Mouse (Mus musculus): ENCODE results near the gene Adam12.

Adam12 gene

DNA sequence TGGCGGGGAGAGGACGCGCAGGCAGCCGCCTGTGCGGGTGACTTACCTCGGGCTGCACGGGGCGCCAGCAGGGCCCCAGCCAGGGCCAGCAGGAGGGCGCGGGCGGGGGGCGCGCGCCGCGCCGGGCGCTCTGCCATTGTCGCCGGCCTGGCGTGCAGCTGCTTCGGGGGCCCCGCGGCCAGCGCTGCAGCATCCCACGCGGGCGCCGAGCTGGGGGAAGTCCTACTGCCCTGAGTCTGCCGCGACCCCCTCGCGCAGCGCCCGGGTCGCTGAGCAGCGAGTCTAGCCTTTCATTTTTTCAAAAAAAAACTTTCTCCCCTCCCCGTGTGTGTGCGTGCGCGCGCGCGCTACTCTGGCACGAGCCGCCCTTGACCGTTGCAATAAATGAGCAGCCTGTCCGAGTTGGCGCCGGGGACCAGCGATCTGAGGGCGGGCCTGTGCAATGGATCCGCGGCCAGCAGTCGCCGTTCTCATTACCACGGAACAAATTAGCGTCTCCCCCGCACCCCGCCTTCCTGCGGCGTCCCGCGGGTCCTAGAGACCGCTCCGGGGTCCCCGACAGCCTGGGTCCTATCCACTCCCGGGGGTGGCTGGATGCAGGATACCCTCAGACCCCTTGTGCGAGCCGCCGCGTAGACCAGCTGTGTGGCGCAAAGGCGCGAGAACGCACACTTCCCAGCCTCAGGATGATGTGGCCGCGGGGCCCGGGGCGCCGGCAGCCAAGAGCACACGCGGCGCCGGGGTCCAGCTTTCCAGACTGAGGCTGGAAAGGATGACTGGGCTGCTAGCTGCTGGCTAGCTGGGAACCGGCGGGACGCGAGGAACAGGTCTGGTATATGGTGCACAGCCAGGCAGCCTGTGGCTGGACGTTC lies 7.0 kb downstream of the Adam12 start:
- peak; percentile 68 for DNase-seq (ENCODE audit: low read depth, low spot score)

DNA sequence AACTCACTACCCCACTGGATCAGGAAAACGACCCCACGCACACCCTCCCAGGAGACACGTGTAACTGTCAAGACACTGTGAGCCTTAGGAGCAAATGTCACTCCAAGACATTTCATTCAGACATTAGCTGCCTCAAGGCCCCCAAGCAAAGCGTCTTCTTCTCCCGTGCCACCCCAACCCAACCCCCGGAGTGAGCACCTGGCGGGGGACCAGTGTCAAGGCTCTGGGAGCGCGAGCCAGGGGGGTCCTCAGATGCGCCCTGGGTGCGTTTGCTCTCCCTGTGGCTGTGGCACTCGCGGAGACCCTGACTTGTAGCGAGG lies 7.6 kb downstream of the Adam12 start:
- peak; percentile 39 for DNase-seq (ENCODE audit: low read depth, low spot score)

DNA sequence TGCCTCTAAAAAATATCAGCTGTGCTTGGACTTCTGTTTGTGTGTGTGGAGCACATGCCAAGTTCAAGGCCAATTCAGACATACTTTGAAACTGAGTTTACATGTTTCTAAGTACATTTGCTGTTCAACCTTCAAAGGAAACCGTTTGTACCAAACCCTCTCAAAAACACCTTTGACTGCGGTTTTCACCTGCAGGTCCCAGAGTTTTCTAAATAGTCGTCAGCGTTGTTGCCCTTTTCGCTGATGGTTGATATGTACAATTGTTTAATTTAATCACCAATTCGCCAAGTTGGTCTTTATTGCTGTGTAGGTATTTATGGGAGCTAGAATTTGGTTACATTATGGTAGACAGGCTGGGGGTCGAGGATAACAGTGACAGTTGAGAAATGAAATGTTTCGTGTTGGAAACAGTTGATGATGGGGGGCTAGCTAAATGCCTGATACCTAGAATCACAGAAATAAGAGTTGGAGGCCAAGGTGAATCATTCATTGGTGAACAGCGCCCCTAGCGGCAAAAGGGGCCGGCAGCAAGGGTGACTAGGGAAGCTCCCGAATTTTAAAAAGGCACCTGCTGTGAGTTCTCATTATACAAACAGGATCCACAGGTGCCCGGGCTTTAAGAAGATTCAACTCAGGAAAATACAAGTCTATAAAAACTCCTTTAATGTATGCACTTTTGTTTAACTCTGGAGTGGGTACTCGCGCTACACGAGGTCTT lies 8.3 kb downstream of the Adam12 start:
- peak; percentile 83 for DNase-seq (ENCODE audit: low read depth, low spot score)

DNA sequence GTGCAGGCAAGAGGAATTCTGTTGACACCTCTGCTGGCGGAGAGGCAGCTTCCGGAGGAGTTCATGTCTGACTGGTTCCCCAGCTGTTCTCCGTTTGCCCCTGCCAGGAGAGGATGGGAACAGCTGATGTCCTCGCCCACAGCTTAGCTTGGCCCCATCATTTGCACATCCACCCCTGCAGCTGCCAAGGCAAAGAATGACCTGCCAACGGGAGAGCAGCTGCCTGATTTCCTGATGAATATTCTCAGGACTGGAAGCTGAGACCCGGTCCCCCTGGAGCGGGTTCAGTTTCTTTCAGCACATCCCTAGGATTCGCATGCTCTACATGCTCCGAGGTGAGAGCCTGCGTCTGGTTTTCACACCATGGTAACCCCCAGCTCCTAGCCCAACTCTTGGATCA lies 24.0 kb downstream of the Adam12 start:
- DNase-seq (ENCODE audit: low read depth, low spot score), result no peak

DNA sequence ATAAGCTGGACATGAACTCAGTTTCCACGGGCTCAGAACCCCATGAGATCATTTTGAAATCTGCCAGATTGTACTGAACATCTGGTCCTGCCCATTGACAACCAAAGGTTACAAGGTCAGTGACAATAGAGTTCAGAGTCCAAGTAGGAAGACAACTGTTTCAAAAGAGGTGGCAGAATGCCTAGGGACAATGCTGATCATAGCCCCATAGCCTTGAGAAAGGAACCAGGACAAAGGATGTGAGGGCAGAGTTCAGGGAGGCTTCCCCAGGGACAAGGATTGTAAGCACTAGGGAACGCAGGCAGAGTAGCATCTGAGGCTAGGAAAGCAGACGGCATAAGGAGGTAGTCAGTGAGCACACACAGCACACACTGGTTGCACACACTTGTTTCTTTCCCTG lies 38.9 kb downstream of the Adam12 start:
- peak; percentile 22 for DNase-seq (ENCODE audit: low read depth, low spot score)

DNA sequence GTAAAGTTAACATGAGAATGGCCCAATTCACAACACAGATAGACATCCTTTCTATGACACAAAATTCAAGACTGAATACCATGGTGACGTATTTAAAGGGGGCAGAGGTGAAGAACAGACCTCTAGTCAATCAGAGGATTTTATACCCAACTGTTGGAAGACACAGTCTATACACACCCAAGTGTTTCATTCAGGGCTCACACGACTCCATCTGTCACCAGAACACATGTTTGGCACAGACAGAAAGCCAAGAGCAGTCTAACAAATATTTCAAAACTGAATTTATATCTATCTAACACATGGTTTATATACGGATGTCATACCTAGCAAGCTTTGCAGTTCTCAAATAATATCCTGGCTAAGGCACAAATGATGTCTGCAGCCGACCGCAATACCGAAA lies 41.8 kb downstream of the Adam12 start:
- DNase-seq (ENCODE audit: low read depth, low spot score), result no peak

DNA sequence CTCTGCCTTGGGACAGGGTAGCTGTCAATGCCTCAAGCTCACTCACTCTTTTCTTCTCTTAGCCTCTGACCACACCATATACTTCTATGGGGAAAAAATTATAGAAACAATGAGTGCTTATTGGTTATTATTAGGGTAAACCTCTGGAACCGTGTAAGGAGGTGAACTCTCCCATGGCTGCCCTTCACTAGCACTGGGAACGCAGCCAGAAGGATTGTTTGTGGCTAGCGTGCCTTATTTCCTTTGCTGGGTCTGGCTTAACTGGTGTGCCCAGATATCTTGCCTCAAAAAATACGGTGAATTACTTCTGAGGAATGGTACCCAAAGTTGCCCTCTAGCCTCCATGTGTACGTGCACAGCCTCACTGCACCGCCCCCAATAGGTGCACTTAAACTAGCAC lies 43.4 kb downstream of the Adam12 start:
- no peak for DNase-seq (ENCODE audit: low read depth, low spot score)

DNA sequence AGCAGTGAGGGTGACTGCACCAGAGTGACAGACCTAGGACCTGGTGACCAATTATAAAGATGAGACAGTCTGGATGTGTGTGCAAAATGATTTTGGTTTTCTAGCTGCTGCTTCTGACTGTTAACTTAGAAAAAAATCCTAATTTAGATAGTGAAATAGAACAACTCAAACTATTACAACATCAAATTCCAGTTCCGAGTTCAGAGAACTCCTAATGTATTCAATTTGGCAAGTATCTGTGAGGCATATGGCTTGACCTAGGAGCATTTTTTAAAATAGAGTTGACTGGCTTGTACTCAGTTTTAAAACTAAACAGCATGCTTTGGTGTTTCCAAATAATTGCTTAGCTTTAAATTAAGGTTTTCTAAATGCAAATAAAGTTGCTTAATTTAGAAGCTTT lies 44.0 kb downstream of the Adam12 start:
- DNase-seq (ENCODE audit: low read depth, low spot score), result no peak

DNA sequence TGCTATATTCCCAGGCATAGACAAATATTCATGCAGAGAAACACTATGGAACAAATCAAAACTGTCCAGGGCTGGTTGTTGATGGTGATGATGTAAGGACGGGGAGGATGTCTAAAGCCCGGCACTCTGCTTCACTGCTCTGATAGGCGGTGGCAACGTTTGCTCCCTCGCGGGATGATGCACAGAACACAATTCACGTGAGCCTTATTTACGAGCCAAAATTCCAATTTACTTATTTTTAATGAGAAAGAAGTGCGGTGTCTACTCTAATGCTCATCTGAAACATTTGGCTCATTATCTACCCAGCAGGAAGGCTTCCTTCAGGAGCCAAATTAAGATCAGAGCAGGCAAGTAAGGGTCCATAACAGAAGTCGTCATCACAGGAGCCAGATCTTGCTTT lies 45.4 kb downstream of the Adam12 start:
- DNase-seq (ENCODE audit: low read depth, low spot score), result no peak

DNA sequence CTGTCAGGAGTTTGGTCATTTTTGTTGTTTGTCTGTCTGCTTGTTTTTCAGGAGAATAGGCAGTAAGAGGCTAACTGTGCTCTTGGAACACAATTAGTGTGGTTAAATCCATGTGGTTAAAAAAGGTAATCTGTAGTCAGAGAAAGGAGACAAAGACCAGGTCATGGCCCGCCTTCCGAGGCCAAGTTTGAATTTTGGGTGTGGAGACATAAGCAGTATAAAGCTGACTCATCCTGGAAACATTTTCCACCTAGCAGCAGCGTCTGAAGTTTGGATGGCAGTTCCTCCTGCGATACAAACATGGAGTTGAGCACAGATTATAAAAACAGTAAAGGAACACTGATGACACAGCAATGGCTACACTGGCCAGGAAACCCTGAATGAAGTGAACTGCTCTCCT lies 46.2 kb downstream of the Adam12 start:
- DNase-seq (ENCODE audit: low read depth, low spot score), result no peak

DNA sequence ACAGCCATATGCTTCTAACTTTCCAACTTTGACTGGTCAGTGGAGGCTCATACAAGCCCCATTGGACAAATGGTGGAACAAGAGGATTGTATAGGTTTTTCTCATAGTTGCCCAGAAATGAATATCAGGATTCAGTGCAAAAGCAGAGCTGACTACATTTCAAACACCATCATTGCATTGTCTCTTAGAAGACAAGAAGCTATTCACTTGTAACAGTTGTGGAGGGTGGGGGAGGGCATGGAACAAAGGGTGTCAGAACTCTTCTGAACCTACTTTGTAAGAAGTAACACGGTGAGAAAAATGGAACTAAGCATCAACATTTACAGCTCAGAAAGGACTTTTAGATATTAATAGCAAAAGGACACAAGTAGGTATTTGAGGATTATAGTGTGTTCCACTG lies 50.2 kb downstream of the Adam12 start:
- DNase-seq (ENCODE audit: low read depth, low spot score), result no peak

DNA sequence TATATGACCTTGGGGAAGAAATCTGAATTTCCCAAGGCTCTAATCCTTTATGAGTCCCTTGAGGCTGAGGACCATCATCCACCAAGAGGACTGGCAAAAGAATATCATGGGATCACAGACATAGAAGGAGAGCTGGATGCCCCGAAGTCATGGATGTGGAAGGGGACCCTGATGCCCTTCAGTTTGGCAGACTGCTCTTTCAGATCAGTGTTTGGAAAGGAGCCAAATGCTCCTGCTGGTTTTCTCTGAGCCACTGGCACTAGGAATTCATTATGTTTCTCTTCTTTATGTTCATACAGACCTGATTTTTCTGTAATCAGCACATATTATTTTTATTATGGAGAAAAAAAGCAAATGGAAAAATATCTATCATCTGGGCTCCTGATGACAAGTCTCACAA lies 50.9 kb downstream of the Adam12 start:
- DNase-seq (ENCODE audit: low read depth, low spot score), result no peak

DNA sequence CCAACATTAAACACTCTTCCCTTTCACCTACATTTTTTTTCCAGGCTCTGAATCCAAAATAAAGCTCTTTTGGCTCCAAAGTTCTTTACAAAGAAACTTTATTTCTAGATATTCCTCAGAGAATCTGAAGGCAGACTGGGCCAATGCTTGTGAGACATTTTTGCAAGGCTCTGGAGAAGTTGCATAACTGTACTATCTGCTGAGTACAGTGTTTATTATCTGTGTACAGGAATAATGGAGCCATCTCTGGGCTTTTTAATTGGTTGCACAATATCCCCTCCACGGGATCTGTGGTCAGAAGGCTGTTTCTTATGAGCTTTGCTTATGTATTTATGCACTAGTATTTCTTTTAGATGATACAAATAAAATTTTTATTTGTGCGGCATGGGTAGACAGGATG lies 54.9 kb downstream of the Adam12 start:
- DNase-seq (ENCODE audit: low read depth, low spot score), result no peak

DNA sequence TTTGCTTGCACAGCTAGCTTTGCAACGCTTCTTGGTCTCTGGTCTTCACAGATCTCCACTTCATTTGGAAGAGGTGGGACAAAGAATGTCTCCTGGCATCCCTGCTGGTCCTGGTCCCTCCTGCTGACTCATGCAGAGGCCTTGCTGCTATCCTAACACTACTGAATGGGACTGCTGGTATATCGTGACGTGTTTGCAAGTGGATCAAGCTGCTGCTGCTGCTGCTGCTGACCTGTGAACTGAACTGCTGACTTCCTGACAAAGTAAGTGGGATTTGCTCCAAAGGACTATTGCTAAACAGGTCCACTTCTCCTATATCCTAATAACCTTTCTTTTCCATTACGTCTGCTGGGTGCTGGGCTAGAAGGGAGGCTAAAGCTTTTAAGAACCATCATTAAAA lies 56.7 kb downstream of the Adam12 start:
- no peak for DNase-seq (ENCODE audit: low read depth, low spot score)

DNA sequence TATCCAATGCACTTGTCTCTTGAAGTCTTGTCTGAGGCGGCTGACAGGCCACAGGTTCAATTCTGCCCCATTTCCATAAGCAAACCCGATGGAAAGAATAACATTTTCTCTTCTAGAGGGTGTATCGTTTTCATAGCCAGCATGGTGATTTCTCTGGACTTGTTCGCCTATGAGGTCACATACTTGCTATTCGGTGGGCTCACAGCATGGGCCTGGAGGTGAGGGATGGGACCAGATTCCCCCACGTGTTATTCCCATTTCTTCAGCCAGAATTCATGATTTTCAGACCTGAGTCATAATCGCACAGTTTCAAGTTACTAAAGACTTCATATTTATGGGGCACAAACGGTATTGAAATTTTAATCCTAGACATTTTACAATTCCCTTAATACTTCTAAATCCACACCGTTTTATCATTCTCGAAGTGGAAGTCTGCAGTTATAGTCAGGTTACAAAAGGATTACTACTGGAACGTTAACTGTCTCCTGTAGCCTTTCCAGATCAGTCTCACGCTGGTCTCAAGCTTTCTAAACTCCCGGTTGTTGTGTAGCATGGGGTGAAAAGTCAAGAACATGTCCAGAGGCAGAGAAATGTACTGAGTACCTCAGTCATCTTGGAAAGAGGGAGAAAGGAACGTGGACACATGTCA lies 58.4 kb downstream of the Adam12 start:
- DNase-seq (ENCODE audit: low read depth, low spot score), result no peak

DNA sequence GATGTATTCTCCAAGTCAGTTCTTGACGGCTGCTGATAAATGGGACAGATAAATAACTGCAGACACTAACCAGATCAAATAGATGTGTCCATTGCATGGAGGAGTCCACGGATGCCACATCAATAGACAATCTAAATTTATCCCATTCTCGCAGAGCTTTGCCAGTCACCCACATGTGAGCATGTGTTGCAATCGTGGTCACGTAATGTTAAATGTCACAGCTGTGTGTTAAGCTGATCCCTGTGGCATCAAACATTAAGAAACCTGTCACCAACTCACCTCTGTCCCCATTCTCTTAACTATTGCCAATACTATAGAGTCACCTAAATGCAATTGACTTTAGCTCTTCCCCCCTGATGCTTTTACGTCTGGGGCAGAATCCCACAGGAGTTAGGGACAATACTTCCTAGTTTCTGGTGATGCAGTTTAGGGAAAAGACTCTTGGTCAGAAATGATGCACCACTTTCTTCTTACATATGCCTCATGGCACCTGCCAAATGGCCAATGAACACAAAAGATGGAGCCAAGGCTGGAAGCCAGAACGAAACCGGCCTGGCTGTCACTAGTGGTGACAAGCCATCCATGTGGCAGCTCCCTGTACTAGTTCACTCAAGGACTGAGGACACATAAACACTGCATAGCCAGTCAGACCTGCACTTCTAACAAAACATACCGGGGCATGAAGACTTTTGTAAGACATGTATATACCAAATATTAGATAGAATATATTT lies 61.6 kb downstream of the Adam12 start:
- no peak for DNase-seq (ENCODE audit: low read depth, low spot score)

DNA sequence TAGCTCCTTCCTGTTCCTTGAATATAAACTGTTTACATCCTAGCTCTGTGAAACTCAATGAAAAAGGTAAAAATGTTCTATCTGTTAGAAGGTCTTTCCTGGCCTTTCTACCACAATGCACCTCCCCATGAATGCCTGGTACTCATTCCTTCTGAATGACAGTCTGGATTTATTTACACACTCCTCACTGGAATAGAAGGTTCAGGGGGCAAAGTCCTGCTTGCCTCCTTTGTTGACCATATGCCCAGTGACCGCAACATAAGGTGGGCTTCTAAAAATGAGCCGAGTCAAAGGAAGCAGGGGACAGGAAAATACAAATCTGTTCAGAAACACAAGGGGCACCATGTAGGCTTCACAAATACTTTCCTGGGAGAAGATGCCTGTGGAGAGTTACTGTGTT lies 62.2 kb downstream of the Adam12 start:
- DNase-seq (ENCODE audit: low read depth, low spot score), result no peak

DNA sequence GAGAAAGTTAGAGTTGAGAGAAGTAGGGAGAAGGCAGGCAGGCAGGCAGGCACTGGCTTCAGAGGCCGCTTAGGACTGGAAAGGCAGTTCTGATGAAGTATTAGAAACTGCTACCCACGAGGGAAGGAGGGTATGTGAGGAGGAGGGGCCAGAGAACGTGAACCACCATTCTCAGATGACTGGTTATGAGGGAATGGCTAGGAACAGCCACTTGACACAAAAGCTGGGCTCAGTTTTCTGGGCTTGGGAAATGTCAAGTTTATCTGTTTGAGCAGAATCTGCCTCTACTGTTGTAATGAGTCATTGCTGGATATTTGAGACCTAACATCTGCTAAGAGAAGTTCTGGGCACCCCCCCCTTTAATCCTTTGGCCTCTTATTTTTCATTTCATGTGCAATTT lies 64.4 kb downstream of the Adam12 start:
- DNase-seq (ENCODE audit: low read depth, low spot score), result no peak

DNA sequence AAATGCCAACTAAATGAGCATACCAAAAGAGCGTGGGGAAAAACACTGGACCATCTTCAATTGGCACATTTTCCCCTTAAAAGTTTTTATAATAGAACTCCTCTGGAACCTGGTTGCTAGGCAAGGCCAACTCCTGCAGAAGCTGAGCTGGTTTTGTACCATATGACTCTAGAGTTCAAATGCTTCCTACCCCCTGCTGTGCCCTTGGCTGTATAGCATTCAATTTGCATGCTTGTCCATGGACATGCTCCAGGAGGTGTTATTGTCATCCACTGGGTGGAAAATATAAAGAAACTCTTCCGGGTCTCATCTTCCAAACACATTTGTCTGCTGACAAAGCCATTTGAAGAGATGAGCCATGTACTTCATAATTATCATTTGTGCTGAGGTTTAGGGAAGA lies 68.2 kb downstream of the Adam12 start:
- peak; percentile 30 for DNase-seq (ENCODE audit: low read depth, low spot score)

DNA sequence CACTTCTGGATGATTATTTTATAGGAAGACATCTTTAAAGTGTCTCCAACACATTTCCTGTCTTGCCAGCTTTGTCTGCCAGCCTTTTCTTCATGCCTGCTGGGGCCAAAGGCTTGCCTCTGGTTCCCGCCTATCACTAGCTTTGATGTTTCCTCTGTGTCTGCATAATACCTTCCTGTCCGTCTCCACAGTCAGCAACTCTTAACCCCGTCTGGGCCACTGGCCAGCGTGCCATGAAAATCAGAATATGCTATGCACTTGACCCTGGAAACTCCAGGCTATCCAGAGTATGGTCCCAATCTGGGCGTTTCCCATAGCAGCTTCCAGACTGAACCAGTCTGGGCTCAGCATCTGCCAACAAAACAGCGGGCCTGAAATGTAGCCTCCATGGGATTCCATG lies 69.1 kb downstream of the Adam12 start:
- DNase-seq (ENCODE audit: low read depth, low spot score), result no peak

DNA sequence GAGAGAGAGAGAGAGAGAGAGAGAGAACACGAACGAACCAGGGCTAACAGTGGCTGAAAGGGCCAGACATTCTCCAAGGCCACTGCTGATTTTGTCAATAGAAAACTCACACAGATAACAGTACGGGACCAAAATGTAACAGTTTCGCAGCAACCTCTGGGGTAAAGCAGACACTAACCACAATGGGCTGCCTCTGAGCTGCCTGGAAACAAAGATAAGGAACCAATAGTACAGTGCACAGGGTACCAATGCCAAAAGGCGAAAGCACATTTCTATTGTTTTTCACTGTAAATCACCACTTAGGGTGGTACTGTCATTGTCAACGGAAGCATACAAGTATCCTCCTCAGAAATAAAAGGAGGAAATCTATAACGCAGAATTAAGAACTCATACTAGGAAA lies 72.3 kb downstream of the Adam12 start:
- DNase-seq (ENCODE audit: low read depth, low spot score), result no peak

DNA sequence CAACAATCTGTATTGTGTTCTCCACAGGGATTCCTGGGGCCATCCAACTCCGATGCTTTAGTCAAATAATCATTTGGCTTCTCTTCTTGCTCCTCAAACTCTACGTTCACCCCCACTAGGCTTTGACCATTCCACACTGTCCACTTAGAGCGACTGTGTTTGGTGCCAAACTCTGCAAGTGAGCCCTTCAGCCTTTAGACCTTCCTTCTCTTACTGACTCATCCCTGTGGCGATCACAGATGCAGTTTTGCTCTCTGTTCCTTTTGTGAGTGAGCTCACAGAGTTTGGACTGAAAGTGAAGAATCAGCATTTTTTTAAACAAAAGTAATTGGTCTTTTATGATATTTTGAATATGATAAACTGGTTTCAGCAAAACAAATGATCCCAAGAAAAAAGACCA lies 80.6 kb downstream of the Adam12 start:
- DNase-seq (ENCODE audit: low read depth, low spot score), result no peak

All from ZHBTc4 (cell line).